Mouse (Mus musculus) kidney, adult 18-20 months (tissue): ENCODE results near the gene Fndc3b.

ENCODE experiments used
- DNase-seq: peaks from one replicate; pipeline ENCODE4 v3.0.0; 2021

The Fndc3b gene

DNA sequence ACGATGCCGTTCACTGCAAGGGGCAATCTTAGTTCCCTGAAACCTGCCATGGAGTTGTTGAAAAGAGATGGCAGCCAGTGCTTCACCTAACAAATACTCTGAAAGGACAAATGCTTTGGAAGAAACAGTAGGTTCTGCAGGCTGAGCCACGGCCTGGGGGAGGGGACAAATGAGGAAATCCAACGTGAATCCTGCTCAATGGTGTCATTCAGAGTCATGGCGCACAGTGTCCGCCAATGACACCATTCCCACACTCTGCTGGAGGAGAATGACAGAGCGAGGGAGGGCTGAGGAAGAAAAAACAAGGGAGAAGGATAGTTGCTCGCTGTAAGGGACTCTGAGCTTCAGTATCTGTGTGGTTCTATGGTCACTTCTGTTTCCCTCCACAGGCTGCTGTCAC is 95.6 kb downstream of the Fndc3b start:
- no peak for DNase-seq

DNA sequence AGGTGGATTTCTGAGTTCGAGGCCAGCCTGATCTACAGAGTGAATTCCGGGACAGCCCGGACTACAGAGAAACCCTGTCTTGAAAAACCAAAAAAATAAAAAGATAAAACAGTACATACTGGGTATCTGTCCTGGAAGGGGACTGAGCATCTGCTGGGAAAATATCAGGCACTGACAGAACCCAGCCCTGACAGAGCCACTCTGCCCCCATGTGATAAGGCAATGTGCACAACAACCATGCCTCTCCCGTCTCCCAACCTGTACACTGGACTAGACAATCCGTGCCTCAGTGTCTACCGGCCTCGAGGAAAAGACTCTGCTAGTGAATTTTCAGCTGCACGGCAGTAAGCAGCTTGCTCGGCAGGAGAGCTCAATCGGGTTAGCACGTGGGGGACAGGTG is 97.3 kb downstream of the Fndc3b start:
- no peak for DNase-seq

DNA sequence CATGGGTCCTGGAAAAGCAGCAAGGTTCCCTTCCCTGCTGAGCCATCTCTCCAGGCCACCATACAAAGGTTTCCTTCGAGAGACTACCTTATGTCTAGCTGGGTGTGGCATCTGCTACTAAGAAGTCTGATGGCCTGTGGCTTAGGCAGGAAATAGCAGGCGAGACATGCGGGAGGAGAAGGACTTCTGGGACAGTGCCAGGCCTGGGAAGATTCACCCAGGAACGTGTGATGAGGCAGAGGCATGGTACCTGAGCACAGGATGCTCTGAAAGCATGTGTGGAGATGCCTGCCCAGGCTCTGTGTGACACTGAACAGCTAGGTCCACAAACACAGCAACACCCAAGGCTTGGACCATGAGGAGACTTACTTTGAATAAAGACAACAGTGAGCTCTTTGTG is 98.1 kb downstream of the Fndc3b start:
- no peak for DNase-seq

DNA sequence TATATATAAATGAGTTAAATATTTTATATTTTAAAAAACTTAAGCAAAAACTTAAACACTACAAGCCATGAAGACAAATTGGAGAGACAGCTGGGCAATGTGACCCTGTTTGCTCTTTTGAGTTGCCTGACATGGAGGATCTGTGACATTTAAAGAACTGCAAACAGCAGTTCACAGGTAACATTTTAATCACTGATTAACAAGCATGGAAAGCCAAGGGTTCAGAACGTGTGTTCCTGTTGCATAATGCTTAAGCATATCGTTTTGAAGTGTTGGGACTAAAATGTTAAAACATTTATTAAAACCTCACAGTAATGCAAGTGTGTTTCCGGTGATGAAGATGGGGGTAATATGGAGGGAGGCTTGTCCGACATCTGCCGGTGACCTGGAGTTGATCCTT is 99.1 kb downstream of the Fndc3b start:
- DNase-seq = no peak

DNA sequence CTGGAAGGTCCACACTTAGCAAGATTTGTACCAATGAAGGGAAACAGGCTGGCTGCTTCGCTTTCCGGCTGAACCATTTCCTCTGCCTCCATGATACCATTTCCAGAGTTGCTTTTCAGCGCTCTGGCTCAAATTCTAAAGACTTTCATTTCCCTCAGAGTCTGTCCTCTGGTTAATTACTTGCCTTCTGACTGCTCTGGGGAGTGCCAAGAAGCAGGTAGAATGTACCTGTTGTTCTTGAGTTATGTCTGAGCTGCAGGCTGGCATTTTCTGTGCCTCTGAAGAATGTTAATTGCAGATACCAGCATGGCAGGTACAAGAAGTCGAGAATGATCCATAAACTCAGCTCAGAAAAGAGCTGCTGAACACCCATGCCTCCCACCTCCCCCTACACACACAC is 100.6 kb downstream of the Fndc3b start:
- DNase-seq = peak; percentile 45

DNA sequence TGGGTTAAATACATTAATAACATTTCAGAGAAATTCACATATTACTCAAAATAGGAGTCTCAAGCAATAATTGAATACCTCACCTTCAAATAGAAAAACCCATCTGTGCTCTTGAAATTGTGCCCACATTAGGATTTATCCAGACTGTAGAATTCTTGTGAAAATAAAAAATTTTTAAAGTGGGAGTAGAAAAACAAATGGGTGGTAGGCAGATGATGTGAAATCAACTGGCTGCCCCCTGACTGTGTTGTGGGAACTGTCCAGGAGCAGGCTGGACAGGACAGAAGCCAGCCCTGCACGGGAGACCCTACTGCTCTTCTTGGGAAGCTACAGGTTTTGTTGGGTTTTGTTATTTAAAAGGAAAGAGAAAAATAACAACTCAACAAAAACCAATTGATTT is 101.0 kb downstream of the Fndc3b start:
- DNase-seq = no peak

DNA sequence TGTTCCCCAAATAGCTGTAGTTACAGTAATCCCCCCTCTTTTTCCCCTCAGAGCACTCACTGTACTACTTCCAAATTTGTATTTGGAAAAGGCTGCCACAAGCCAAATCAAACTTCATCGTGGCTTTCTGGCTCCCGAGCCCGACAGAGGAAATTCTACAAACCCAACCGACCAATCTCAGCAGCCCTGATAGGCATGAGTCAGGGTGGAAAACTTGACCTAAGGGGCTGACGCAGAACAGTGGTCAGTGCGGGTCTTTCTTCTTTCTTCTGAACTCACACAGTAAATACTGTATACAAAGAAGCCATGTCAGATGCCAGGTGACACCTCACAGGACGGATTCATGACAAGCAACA is 103.3 kb downstream of the Fndc3b start:
- DNase-seq = no peak

DNA sequence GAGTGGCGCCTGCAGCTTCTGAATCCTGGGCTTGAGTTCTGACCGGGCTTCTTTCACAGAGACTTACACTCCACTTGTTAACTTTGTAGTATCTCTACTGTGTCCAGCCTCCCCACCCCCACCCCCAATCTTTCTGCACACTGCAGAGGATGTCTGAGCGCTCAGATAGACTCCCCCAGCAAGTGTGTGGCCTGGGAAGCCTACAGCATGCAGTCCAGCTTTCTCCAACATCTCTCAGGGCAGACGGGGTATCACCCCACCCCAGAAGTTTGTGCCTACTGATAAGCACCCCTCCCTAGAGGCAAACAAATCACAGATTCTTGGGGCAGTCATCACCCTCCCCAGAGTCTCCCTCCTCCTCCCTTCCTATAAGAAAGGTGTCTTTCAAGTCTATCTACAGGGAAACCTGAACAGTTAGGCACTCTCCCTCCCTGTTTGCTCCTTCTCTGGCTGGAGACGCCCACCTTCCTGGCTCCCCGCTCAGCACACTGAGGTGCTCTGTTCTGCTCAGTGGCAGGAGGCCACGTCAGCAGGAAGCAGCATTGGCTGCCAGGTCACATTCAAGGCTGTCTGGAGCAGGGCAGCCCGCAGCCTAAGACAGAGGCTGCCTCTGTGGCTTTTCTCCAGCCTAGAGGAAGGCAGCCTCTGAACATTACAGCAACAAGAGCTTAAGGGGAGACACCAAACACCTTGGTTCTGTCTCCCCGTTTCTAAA is 103.9 kb downstream of the Fndc3b start:
- peak; percentile 61 for DNase-seq

DNA sequence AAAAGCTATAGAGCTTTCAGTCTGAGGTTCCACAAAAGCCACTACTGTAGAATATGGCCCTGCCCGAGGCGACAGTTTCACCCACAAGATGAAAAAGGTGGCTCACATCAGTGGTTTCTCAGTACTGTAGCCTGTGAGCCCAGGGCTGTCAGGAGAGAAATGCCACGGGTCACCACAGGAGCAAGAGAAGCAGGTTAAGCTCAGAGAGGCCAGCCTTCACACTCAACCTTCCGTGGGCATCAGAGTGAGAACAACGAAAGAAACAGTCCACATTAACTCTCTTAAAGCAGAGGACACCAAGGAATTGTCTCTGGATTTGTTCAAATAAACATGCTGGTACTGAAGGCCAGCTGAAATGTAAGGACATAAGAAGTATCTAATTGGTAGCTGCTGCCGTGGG is 104.5 kb downstream of the Fndc3b start:
- DNase-seq = no peak

DNA sequence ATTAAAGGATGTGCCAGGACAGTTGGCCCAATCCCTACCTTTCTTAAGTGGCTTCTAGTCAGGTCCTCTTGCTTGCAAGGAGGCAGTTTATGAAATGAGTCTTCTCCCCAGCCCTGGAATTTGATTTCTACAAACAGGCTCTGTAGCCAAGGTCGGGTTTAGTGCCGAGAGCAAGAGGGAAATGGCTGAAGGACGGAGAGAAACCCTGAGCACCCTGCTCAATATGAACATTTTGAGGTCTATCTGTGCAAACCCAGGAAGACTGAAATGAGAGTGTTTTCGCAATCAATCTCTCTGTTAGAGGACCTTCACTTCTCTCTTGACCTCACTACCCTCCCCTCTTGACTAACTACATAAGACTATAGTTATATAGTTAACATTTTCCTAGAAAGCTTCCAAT is 105.5 kb downstream of the Fndc3b start:
- no peak for DNase-seq

DNA sequence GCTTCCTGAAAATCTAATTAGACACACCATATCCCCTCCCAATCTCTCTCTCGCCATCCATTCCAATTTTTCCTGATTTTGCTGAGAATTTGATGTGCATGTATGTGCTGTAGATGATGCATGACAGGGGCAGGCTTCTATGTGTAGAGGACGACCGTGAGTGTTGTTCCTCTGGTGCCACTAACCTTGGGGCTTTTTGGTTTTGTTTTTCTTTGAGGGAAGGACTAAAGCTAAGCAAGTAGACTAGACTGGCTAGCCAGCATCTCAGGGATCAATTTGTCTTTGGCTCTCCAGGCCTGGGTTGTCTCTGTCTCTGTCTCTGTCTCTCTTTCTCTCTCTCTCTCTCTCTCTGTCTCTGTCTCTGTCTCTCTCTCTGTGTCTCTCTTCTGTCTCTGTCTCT is 106.0 kb downstream of the Fndc3b start:
- no peak for DNase-seq

DNA sequence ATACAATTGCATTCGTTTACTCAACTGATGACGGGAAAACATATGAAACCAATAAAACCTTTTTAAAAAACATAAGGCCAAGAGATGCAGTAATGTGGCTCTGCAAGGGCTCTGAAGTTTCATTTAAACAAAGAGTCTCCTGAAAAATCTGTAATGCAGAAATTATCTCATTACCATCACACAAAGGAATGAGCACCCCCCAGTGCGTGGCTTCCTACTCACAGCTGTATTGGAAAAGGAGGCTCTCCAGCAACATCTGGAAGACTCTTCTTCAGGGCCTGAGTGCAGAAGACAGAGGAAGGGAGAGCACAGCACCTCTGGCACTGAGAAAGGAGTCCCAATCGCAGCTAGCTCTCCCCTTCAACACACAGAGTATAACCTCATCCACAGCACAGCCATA is 106.5 kb downstream of the Fndc3b start:
- no peak for DNase-seq

DNA sequence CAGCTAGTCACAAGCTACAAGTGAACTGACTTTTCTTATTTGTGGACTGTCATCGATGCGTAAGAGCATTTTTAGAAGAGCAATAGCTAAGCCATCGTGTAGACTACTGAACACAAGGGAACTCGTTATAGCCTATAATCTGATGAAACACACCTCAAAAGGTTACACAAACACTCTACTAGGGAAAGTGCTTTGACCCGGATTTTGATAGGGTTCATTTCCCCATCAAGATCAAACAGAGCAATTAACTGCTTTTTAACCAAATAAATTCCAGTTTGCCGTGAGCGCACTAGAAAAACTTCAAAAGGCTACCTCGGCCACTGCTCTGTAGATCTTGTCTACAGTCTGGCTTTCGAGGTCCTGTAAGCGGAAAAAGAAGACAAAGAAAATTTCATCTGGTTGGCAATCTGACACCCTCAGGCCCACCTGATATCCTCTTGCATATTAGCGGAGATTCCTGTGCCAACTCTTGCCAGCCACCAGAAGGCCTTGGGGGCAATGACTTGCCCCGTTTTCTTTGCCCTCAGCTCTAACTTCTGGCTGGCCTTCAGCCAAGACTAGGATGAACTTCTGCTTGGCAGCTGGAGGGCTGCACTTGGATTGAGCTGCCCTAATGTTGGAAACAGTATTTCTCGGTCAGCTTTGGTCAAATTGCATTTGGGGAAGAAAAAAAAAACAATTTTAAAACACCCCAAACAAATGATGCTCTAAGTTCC is 107.0 kb downstream of the Fndc3b start:
- DNase-seq = peak; percentile 64

DNA sequence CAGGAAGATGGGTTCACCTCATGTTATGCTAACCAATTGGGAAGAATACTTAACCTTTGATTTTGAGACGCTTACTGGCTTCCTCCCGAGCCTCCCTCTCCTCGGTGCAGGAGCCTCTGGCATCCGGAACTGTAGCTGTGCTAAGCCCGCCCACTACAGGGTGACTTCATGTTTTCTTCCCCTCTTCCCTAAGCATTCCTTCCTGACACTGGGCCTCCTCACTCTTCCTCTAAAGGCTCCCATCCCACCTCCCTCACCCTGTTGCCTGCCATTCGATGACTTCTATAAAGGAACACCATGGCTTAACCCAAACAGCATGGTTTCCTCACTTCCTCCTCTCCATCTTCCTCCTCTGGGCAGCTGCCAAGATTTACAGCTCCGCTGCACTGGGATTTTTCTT is 110.5 kb downstream of the Fndc3b start:
- DNase-seq = no peak

DNA sequence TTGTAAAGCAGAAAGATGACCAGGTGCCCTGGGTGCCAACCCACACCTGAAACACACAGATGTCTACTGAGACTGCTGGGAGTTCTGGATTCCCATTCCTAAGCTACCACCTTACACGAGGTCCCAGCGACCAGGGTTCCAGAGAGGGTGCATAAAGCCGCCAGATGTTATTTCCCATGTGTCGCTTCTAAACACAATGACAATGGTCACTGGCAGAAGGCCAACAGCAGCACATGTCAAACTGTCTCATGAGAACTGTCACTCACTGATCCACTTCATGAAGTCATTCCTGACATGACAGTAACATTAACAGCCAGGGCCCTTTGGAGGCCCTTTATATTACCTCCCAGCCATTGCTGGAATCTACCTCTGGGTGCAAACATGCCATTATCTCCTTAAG is 110.9 kb downstream of the Fndc3b start:
- DNase-seq = no peak

DNA sequence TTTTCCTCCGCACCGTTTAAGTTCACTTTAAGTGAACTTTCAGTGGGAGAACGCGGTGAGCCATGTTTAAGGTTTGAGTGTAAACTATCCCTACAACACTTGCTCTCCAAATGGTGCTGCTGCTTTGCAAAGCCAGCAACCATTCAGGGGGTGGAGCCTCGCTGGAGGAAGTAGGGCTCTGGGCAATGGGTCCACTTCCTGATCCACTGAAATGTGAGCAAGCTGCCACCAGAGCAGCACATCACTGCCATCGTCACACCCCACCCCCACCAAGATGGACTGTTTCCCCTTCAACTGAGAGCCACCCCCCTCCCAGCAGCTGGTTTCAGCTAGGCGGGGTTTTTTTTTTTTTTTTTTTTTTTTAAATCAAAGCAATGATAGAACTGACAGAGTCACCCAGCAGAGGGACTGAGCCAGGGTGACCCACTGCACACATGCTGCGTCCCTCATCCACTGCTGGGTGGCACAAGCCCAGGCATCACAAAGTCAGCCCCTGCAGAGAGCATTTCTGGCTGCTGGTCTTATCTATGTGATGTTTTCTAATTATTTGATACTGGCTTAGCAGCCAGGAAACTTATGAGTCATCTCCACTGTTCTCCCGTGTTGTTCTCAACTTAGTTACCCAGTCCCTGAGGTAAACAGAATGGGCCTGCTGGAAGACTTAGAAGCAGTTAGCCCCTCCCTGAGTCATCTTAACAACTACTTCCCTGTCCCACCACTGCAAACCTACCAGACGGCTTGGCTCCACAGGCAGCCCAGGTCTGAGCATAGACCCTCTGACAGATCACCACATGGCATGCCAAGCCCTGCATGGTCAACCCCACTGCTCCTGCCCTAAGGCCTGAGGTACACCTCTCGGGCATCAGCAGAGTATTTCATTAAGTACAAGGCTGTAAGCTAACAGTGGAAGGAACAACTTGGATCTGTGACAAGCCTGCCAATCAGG is 112.4 kb downstream of the Fndc3b start:
- no peak for DNase-seq

DNA sequence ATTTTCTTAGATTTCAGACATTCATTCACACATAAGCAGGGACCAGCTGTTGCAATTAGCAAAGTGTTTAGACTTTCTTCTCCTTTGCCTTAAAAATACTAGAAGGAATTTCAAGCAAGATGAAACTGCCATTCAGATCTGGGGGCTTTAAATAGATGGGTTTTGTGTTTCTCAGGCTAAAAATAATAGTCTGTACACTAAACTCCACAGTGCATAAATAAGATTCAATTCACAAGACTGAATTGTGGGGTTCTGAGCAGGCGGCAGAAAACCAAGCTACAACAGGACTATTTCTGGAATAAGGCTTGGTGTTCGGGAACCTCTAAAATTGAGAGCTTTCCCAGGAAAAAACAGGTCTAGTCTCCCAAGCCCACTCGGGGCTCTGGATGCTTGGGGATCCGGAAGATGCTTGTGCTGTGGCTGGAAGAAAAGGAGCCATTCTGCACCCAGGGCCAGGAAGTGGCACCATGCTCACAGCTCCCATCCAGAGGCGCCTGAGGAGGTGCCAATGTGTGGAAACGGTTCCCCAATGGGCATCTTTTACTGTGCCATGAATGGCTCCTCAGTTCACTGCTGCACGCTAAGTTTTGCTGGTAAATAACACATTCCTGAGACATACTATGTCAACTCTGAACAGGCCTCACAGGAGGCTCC is 117.5 kb downstream of the Fndc3b start:
- no peak for DNase-seq

DNA sequence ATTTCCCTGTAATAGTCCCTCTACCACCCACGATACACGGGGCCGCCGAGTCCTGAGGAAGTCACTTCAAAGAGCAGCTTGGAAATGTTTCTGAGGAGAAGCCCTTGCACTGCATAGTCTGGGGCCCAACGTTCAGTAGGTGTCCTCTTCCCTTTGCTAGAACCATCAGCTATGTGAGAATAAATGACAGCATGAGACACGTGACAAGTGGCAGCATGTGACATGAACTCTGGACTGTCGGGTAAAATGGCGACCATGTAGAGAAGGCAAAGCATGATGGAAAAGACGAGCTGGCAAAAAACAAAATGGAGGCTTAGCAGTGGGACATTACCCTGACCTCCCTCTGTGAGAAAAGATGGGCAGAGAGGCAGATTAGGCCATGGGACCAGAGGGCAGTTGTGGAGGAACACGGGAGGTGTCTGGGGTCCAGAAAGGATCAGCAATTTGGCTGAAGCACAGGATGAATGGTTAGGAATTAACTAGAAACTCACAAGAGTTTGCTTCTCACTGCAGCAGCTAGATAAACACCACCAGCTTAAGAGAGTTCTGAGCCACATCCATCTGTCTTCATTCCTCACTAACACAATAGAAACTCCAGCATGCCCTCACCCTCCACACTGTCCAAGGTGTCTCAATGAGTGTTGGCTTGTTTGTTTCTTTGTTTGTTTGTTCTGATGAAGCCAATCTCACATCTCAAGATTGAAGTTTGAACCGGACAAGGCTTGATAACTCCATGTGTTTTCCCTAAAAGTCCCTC is 118.2 kb downstream of the Fndc3b start:
- peak; percentile 49 for DNase-seq

DNA sequence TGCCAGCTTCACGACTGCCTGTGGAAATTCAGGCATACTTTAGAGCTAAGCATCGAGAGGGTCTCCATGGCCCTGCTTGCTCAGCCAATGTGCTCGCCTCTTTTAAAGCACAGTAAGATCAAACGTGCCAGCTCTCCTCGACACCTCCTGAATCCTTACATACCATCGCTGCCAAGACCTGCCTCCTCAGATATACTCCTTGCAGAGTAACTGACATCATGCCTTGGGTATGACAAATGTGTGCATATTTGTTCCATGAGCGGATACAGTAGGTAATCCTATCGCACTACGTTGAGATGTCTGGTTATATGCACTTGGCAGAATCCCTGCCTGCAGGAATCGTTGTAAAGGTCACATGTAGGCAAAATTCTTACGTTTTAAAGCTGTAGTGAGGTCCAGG is 120.3 kb downstream of the Fndc3b start:
- DNase-seq = no peak

DNA sequence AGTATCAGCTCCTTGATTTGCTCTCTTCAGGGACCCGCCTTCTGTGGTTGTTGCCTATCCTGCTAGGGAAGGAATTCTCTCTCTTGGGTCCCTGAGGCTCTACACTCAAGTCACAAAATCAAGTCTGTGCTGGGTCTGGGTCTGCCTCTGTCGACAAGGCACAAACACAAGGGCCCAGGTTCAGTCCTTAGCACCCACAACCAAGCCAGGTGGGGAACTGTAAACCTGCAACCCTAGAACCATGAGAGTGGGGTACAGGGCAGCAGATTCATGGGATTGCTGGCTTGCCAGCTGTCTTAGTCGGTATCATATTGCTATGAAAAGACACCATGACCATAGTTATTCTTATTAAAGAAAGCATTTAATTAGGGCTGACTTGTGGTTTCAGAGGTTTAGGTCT is 121.8 kb downstream of the Fndc3b start:
- no peak for DNase-seq

DNA sequence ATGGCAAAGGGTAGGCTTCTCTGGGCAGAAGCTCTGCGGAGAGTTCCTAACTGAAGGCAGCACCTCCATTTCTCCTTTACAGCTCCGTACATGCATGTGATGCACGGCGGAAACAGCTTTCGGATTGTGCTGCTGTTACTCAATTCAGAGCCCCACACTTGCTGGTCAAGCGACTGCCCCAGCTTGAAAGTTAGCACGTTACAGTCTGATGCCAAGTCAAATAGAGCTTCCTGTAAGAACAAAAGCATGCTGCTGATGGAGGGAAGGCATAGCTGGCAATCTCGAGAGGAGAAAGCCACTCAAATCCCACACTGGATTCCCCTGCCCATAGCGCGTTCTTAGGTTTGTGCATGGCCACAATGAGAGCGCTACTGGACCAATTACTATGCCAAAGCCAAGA is 122.5 kb downstream of the Fndc3b start:
- no peak for DNase-seq
